Mouse (Mus musculus) liver, embryonic 14.5 days (tissue): ENCODE results near the gene Megf6. TPM values are rescaled to one million over a fixed set of nuclear protein-coding genes. Genes with fewer than 3 reads are reported as not detected.

Experiments used
- ATAC-seq: fragments of 200-750 bp; cut with Nextera tagmentation; 2 replicates; pipeline ENCODE4 v1.8.0; 2017; ENCODE audit warnings: moderate number of reproducible peaks, mild to moderate bottlenecking, moderate library complexity; ENCODE audit not compliant: insufficient read depth
- DNase-seq, 3 experiments: peaks; one replicate each; pipeline ENCODE4 v3.0.0-alpha.2; 2012 to 2013; ENCODE audit warnings: low read depth in 3 of 3, low spot score in 3 of 3
- H3K27ac ChIP-seq: fragments of 300-500 bp; sonication (generic); 2 replicates; pipeline ENCODE4 v1.5.1; 2014; ENCODE audit warnings: moderate library complexity, mild to moderate bottlenecking, control low read depth, inconsistent platforms
- H3K27me3 ChIP-seq: fragments of 300-500 bp; sonication (generic); 2 replicates; pipeline ENCODE4 v1.6.1; 2014; ENCODE audit warnings: mild to moderate bottlenecking, low read length, moderate library complexity; ENCODE audit not compliant: control insufficient read depth, insufficient read depth
- H3K36me3 ChIP-seq: fragments of 300-500 bp; sonication (generic); replicated peaks from 2 replicates; pipeline ENCODE4 v1.6.1; 2014; ENCODE audit warnings: low read depth; ENCODE audit not compliant: control insufficient read depth, insufficient read depth
- H3K4me1 ChIP-seq, 2 experiments: fragments of 200-500 bp in 1 of 2; fragments of 300-500 bp in 1 of 2; sonication (generic) in 1 of 2; replicated peaks; 2 replicates each; pipeline ENCODE4 v1.6.1; 2012 to 2014; ENCODE audit warnings: antibody characterized with exemption in 1 of 2, inconsistent platforms in 1 of 2, low read length in 1 of 2; ENCODE audit not compliant: control insufficient read depth in 2 of 2, insufficient read depth in 2 of 2
- H3K4me2 ChIP-seq: fragments of 300-500 bp; sonication (generic); 2 replicates; pipeline ENCODE4 v1.6.1; 2014; ENCODE audit warnings: low read depth, mild to moderate bottlenecking, control low read depth, moderate library complexity
- H3K4me3 ChIP-seq, 2 experiments: fragments of 200-500 bp in 1 of 2; fragments of 300-500 bp in 1 of 2; sonication (generic) in 1 of 2; 2 replicates each; pipeline ENCODE4 v1.5.1; 2012 to 2014; ENCODE audit warnings: low read depth in 2 of 2, low read length in 2 of 2, mild to moderate bottlenecking in 2 of 2, control low read depth in 1 of 2, inconsistent platforms in 1 of 2, moderate library complexity in 1 of 2; ENCODE audit not compliant: insufficient read depth in 1 of 2
- H3K9ac ChIP-seq: fragments of 300-500 bp; sonication (generic); replicated peaks from 2 replicates; pipeline ENCODE4 v1.6.1; 2014; ENCODE audit warnings: mild to moderate bottlenecking, control low read depth, moderate library complexity
- H3K9me3 ChIP-seq: fragments of 300-500 bp; sonication (generic); 2 replicates; pipeline ENCODE4 v1.6.1; 2016; ENCODE audit warnings: low read length, mixed read lengths; ENCODE audit not compliant: control insufficient read depth
- CTCF ChIP-seq: IDR thresholded peaks from 2 replicates; pipeline ENCODE4 v1.5.1; 2016; ENCODE audit warnings: antibody characterized with exemption, low read depth, control low read depth
- EP300 ChIP-seq: IDR thresholded peaks from 2 replicates; pipeline ENCODE4 v1.6.1; 2016; ENCODE audit warnings: antibody characterized with exemption, low read depth
- WGBS: fragments of 180-500 bp; shearing (Covaris S2); extraction: QIAGEN DNeasy Blood & Tissue Kit; methylation state at CpG from one replicate; pipeline ENCODE4 v1.1.7; 2014; ENCODE audit not compliant: insufficient replicate concordance; 5-methylcytosine and 5-hydroxymethylcytosine counted together
- polyA plus RNA-seq, 2 experiments: library from polyadenylated mRNA; depleted of rRNA in 1 of 2; stranded (reverse) in 1 of 2; unstranded in 1 of 2; fragments of >200 nt; fragmentation: Nextera tagmentation in 1 of 2; extraction: Ambion mirVana in 1 of 2; gene quantifications; 2 replicates each; pipeline versions ENCODE4 v1.2.1 to v1.2.3; 2012 to 2014

The Megf6 gene
- polyA plus RNA-seq, 2 experiments: 0.77 to 1.0 TPM

GRCm38 (mm10) chr4:154224970-154225309 lies 54.4 kb downstream of the Megf6 start:
- 63% methylated on average over 9 of the region's 9 CpGs for WGBS
- ATAC-seq (no peak), DNase-seq (no peak)
- Histone ChIP-seq H3K4me2 (no peak overlapping the region), H3K4me1 (no peaks in the 10 kb centered on the region), H3K36me3 (no peaks in the 10 kb centered on the region), H3K4me3 (no peak overlapping the region), H3K27ac (no peak overlapping the region), H3K9ac (no peak overlapping the region), H3K9me3 (no peaks in the 10 kb centered on the region), H3K27me3 (no peaks in the 10 kb centered on the region; the same call in 1 of the 2 replicates)
- no peak for TF ChIP-seq CTCF
- no peak for TF ChIP-seq EP300

- Histone ChIP-seq H3K4me3 (no peak overlapping the region), H3K9me3 (no peaks in the 10 kb centered on the region), H3K4me2 (no peak overlapping the region), H3K9ac (no peak overlapping the region), H3K36me3 (no peaks in the 10 kb centered on the region), H3K27me3 (no peaks in the 10 kb centered on the region; the same call in 1 of the 2 replicates), H3K4me1 (no peaks in the 10 kb centered on the region), H3K27ac (no peak overlapping the region)
- DNase-seq (no peak), ATAC-seq (no peak)
- TF ChIP-seq EP300 (no peak), CTCF (no peak)
- WGBS: 60% methylated on average over 11 of the region's 11 CpGs
Measured at GRCm38 (mm10) chr4:154226678-154227077, 56.1 kb downstream of the Megf6 start.

GRCm38 (mm10) chr4:154228336-154228735 lies 57.8 kb downstream of the Megf6 start:
- no peak for TF ChIP-seq EP300
- no peak for TF ChIP-seq CTCF
- H3K4me2 ChIP-seq: no peak overlapping the region
- no peak overlapping the region for H3K9ac ChIP-seq
- H3K27me3 ChIP-seq: no peaks in the 10 kb centered on the region; the same call in 1 of the 2 replicates
- no peaks in the 10 kb centered on the region for H3K4me1 ChIP-seq
- WGBS: 64% methylated on average over 11 of the region's 11 CpGs
- no peak for DNase-seq
- no peak overlapping the region for H3K27ac ChIP-seq
- no peak for ATAC-seq
- H3K4me3 ChIP-seq: no peak overlapping the region
- H3K9me3 ChIP-seq: no peaks in the 10 kb centered on the region
- H3K36me3 ChIP-seq: no peaks in the 10 kb centered on the region

- Histone ChIP-seq H3K9ac (no peak overlapping the region), H3K27ac (no peak overlapping the region), H3K36me3 (no peaks in the 10 kb centered on the region), H3K4me2 (no peak overlapping the region), H3K27me3 (no peaks in the 10 kb centered on the region; the same call in 1 of the 2 replicates), H3K9me3 (no peaks in the 10 kb centered on the region), H3K4me3 (no peak overlapping the region), H3K4me1 (no peaks in the 10 kb centered on the region)
- DNase-seq: no peak
- 84% methylated on average over 9 of the region's 9 CpGs for WGBS
- TF ChIP-seq EP300 (no peak), CTCF (no peak)
- no peak for ATAC-seq
Measured at GRCm38 (mm10) chr4:154229569-154229968, 59.0 kb downstream of the Megf6 start.

GRCm38 (mm10) chr4:154231380-154231779 lies 60.9 kb downstream of the Megf6 start:
- no peaks in the 10 kb centered on the region for H3K36me3 ChIP-seq
- no peaks in the 10 kb centered on the region for H3K27me3 ChIP-seq
- no peak overlapping the region for H3K4me2 ChIP-seq
- ATAC-seq (no peak), DNase-seq (no peak)
- no peaks in the 10 kb centered on the region for H3K9me3 ChIP-seq
- H3K4me1 ChIP-seq: no peaks in the 10 kb centered on the region
- no peak for TF ChIP-seq CTCF
- H3K27ac ChIP-seq: no peak overlapping the region
- H3K4me3 ChIP-seq: no peak overlapping the region
- 54% methylated on average over 7 of the region's 7 CpGs for WGBS
- no peak overlapping the region for H3K9ac ChIP-seq
